Mouse (Mus musculus): ENCODE measurements around the gene Peg3. TPM values are rescaled to one million over a fixed set of nuclear protein-coding genes. Genes with fewer than 3 reads are reported as not detected.

Peg3 gene
- polyA plus RNA-seq, 1 experiment from 2014 or later = 116 TPM

GRCm38 (mm10) chr7:6749196-6749595 lies 19.0 kb upstream of the Peg3 start:
- WGBS = 71% methylated on average over 7 of the region's 7 CpGs
- ATAC-seq (ENCODE audit: low FRiP score, low read depth) = no peak

GRCm38 (mm10) chr7:6744281-6744904 lies 14.2 kb upstream of the Peg3 start:
- Histone ChIP-seq H3K9me3 (no peaks in the 10 kb centered on the region), H3K36me3 (no peaks in the 10 kb centered on the region), H3K9ac (no peak overlapping the region), H3K27ac (no peak overlapping the region), H3K27me3 (replicated peaks) (no peaks in the 10 kb centered on the region), H3K4me2 (replicated peaks) (no peak overlapping the region), H3K4me3 (no peak overlapping the region), H3K4me1 (no peaks in the 10 kb centered on the region)
- WGBS = 70% methylated on average over 10 of the region's 10 CpGs
- no peak for ATAC-seq (ENCODE audit: low FRiP score, low read depth)

More at GRCm38 (mm10) chr7:6749196-6749595, 19.0 kb upstream of the Peg3 start:
- Histone ChIP-seq H3K9me3 (no peaks in the 10 kb centered on the region), H3K4me1 (peaks cover 4% of the 10 kb centered on the region), H3K36me3 (no peaks in the 10 kb centered on the region), H3K27me3 (replicated peaks) (no peaks in the 10 kb centered on the region), H3K4me3 (no peak overlapping the region), H3K27ac (no peak overlapping the region), H3K4me2 (replicated peaks) (no peak overlapping the region), H3K9ac (no peak overlapping the region)

- Histone ChIP-seq H3K4me2 (replicated peaks) (no peak overlapping the region), H3K4me1 (no peaks in the 10 kb centered on the region), H3K36me3 (no peaks in the 10 kb centered on the region), H3K27ac (no peak overlapping the region), H3K4me3 (no peak overlapping the region), H3K9me3 (no peaks in the 10 kb centered on the region), H3K27me3 (replicated peaks) (no peaks in the 10 kb centered on the region), H3K9ac (no peak overlapping the region)
- 81% methylated on average over 1 of the region's 1 CpGs for WGBS
- no peak for ATAC-seq (ENCODE audit: low FRiP score, low read depth)
These were observed 5.8 kb upstream of the Peg3 start for GRCm38 (mm10) chr7:6736060-6736459.

GRCm38 (mm10) chr7:6731930-6732329 lies 1.7 kb upstream of the Peg3 start:
- WGBS = 50% methylated on average over 4 of the region's 4 CpGs
- H3K27ac ChIP-seq = no peak overlapping the region

GRCm38 (mm10) chr7:6731373-6731772 lies 1.1 kb upstream of the Peg3 start:
- Histone ChIP-seq H3K27ac (no peak overlapping the region), H3K27me3 (replicated peaks) (no peaks in the 10 kb centered on the region), H3K9me3 (peaks cover 31% of the 10 kb centered on the region), H3K36me3 (no peaks in the 10 kb centered on the region), H3K4me1 (no peaks in the 10 kb centered on the region), H3K9ac (0 out of 2 replicates have a peak overlapping the region, but pooled peaks have one; percentile 45), H3K4me2 (replicated peaks) (peak overlapping the region; percentile 58), H3K4me3 (peak overlapping the region; percentile 53)
- WGBS = 50% methylated on average over 3 of the region's 3 CpGs
- no peak for ATAC-seq (ENCODE audit: low FRiP score, low read depth)

More at GRCm38 (mm10) chr7:6731930-6732329, 1.7 kb upstream of the Peg3 start:
- Histone ChIP-seq H3K36me3 (no peaks in the 10 kb centered on the region), H3K9me3 (peaks cover 31% of the 10 kb centered on the region), H3K4me1 (no peaks in the 10 kb centered on the region), H3K4me3 (peak overlapping the region; percentile 53), H3K4me2 (replicated peaks) (peak overlapping the region; percentile 58), H3K9ac (peak overlapping the region; percentile 45; the same call in 1 of the 2 replicates), H3K27me3 (replicated peaks) (no peaks in the 10 kb centered on the region)
- ATAC-seq (ENCODE audit: low FRiP score, low read depth) = no peak

- no peaks in the 10 kb centered on the region for H3K27me3 ChIP-seq (replicated peaks)
- ATAC-seq (ENCODE audit: low FRiP score, low read depth) = no peak
- 45% methylated on average over 15 of the region's 15 CpGs for WGBS
- H3K27ac ChIP-seq = no peak overlapping the region
- no peaks in the 10 kb centered on the region for H3K4me1 ChIP-seq
- peak overlapping the region; percentile 56; the same call in 1 of the 2 replicates for H3K9ac ChIP-seq
- peaks cover 31% of the 10 kb centered on the region for H3K9me3 ChIP-seq
- H3K4me2 ChIP-seq (replicated peaks) = peak overlapping the region; percentile 58
- H3K4me3 ChIP-seq = peak overlapping the region; percentile 53
- H3K36me3 ChIP-seq = no peaks in the 10 kb centered on the region
These were observed 570 bp upstream of the Peg3 start for GRCm38 (mm10) chr7:6730801-6731200.

- no peaks in the 10 kb centered on the region for H3K4me1 ChIP-seq
- H3K4me3 ChIP-seq = peak overlapping the region; percentile 53
- H3K27ac ChIP-seq = peak overlapping the region; percentile 81
- peak overlapping the region; percentile 58 for H3K4me2 ChIP-seq (replicated peaks)
- ATAC-seq (ENCODE audit: low FRiP score, low read depth) = peak; percentile 62
- no peaks in the 10 kb centered on the region for H3K27me3 ChIP-seq (replicated peaks)
- H3K9me3 ChIP-seq = peaks cover 31% of the 10 kb centered on the region
- WGBS = 51% methylated on average over 37 of the region's 37 CpGs
- peaks cover 10% of the 10 kb centered on the region; the same call in 1 of the 2 replicates for H3K36me3 ChIP-seq
- H3K9ac ChIP-seq = peak overlapping the region; percentile 56
These were observed 992 bp downstream of the Peg3 start for GRCm38 (mm10) chr7:6729061-6729817.

- Histone ChIP-seq H3K36me3 (peaks cover 10% of the 10 kb centered on the region; the same call in 1 of the 2 replicates), H3K4me3 (peak overlapping the region; percentile 23), H3K27ac (peak overlapping the region; percentile 79), H3K9ac (no peak overlapping the region), H3K27me3 (replicated peaks) (no peaks in the 10 kb centered on the region), H3K9me3 (peaks cover 31% of the 10 kb centered on the region), H3K4me2 (replicated peaks) (peak overlapping the region; percentile 58), H3K4me1 (no peaks in the 10 kb centered on the region)
- ATAC-seq (ENCODE audit: low FRiP score, low read depth) = peak; percentile 79
- WGBS = 52% methylated on average over 19 of the region's 19 CpGs
These were observed 1.8 kb downstream of the Peg3 start for GRCm38 (mm10) chr7:6728263-6728931.

- no peaks in the 10 kb centered on the region for H3K27me3 ChIP-seq (replicated peaks)
- no peak overlapping the region for H3K9ac ChIP-seq
- H3K4me1 ChIP-seq = no peaks in the 10 kb centered on the region
- peak overlapping the region; percentile 23 for H3K4me3 ChIP-seq
- ATAC-seq (ENCODE audit: low FRiP score, low read depth) = peak; percentile 57
- WGBS = 51% methylated on average over 19 of the region's 19 CpGs
- H3K36me3 ChIP-seq = peaks cover 10% of the 10 kb centered on the region; the same call in 1 of the 2 replicates
- peak overlapping the region; percentile 49 for H3K4me2 ChIP-seq (replicated peaks)
- H3K9me3 ChIP-seq = peaks cover 31% of the 10 kb centered on the region
- H3K27ac ChIP-seq = peak overlapping the region; percentile 79
These were observed 2.7 kb downstream of the Peg3 start for GRCm38 (mm10) chr7:6727351-6728121.

- H3K4me1 ChIP-seq = no peaks in the 10 kb centered on the region
- WGBS = 95% methylated on average over 15 of the region's 15 CpGs
- no peak overlapping the region for H3K27ac ChIP-seq
- H3K4me2 ChIP-seq (replicated peaks) = no peak overlapping the region
- no peak for ATAC-seq (ENCODE audit: low FRiP score, low read depth)
- no peak overlapping the region for H3K4me3 ChIP-seq
- no peak overlapping the region for H3K9ac ChIP-seq
- peaks cover 63% of the 10 kb centered on the region for H3K36me3 ChIP-seq
- H3K27me3 ChIP-seq (replicated peaks) = no peaks in the 10 kb centered on the region
- H3K9me3 ChIP-seq = peaks cover 9% of the 10 kb centered on the region; the same call in 1 of the 2 replicates
These were observed 20.8 kb downstream of the Peg3 start for GRCm38 (mm10) chr7:6709396-6709795.

- Histone ChIP-seq H3K27ac (no peak overlapping the region), H3K4me2 (replicated peaks) (no peak overlapping the region), H3K4me3 (no peak overlapping the region), H3K9me3 (peaks cover 9% of the 10 kb centered on the region; the same call in 1 of the 2 replicates), H3K36me3 (peaks cover 63% of the 10 kb centered on the region), H3K9ac (no peak overlapping the region), H3K4me1 (no peaks in the 10 kb centered on the region), H3K27me3 (replicated peaks) (no peaks in the 10 kb centered on the region)
- no peak for ATAC-seq (ENCODE audit: low FRiP score, low read depth)
- 91% methylated on average over 17 of the region's 17 CpGs for WGBS
These were observed 21.6 kb downstream of the Peg3 start for GRCm38 (mm10) chr7:6708451-6709180.
